Comparison of ENCODE assay signal across 15 mouse cellular contexts in the genomic region with DNA sequence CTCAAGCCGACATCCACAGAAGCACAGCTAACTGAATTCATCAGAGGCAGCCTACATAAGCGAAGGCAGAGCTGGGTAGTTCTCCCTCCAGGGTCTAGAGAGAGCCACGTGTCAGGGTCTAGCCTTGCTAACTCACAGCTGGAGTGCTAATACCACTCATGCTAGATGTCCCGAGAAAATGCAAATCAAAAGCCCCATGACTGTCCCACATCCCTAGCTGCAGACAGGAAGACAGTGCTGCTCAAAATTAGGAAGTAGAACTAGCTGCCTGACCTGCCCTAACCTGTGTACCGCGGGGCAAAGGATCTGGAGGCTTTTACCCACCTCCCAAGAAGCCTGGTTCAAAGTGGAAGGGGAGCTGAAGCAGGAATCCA. TPM values are rescaled to one million over a fixed set of nuclear protein-coding genes. Genes with fewer than 3 reads are reported as not detected.
DNase-seq lines count a peak whose midpoint lies in the region; ATAC-seq and TF ChIP-seq lines count a peak whose summit lies in the region.
"Had no signal": no experiment of that assay in that cellular context is flagged by ENCODE, and none has a peak within 500 bp of the region (broad histone marks: within the 10 kb centered on the region; RNA-seq: fewer than 3 reads in every experiment).

No protein-coding gene starts in this region.

- H3K36me3 ChIP-seq in heart, embryonic 15.5 days = no peaks in the 10 kb centered on the region
- no peaks in the 10 kb centered on the region for H3K36me3 ChIP-seq in liver, postnatal 0 days (replicated peaks; ENCODE audit: insufficient read depth, low read length)
- H3K36me3 ChIP-seq in liver, embryonic 12.5 days = peaks cover 6% of the 10 kb centered on the region; the same call in 1 of the 2 replicates
- H3K36me3 ChIP-seq in CH12.LX (replicated peaks in 1 of 2; ENCODE audit: control insufficient read depth in 1 of 2, insufficient read depth in 1 of 2, low read length in 1 of 2) = no peaks in the 10 kb centered on the region
- H3K36me3 ChIP-seq in limb, embryonic 10.5 days = peaks cover 96% of the 10 kb centered on the region

- no peak for DNase-seq in heart, postnatal 25 days (ENCODE audit: low spot score)
- DNase-seq in liver, postnatal 0 days = no peak
- peak; percentile 61 for DNase-seq in CH12.LX (ENCODE audit: extremely low read depth)
- no peak for DNase-seq in limb, embryonic 10.5 days (ENCODE audit: low spot score)
- DNase-seq in yolk sac, embryonic 10.5 days (ENCODE audit: low spot score) = no peak
- DNase-seq in urinary bladder, postnatal 14 days (ENCODE audit: low spot score) = no peak
- DNase-seq: gastrocnemius, postnatal 14 days; left cerebral cortex, postnatal 4 days; thymus, postnatal 25 days had no signal

- WGBS in heart, embryonic 15.5 days = 45% methylated on average over 6 of the region's 6 CpGs
- WGBS in liver, postnatal 0 days (ENCODE audit: insufficient replicate concordance) = 20% methylated on average over 6 of the region's 6 CpGs
- WGBS in liver, embryonic 12.5 days (ENCODE audit: insufficient replicate concordance) = 29% methylated on average over 6 of the region's 6 CpGs
- 49% methylated on average over 6 of the region's 6 CpGs for WGBS in limb, embryonic 10.5 days

- in situ Hi-C loops in CH12.LX (cut with MboI; ENCODE audit: low pct_ligation_motif_present, low pct_unique_long_range_greater_than_20kb, low sequenced_read_pairs) = no loop called here

- ATAC-seq in heart, embryonic 15.5 days (replicated peaks; ENCODE audit: insufficient number of reproducible peaks, insufficient read depth, low FRiP score, low read depth) = no peak
- no peak for ATAC-seq in liver, postnatal 0 days
- no peak for ATAC-seq in liver, embryonic 12.5 days
- ATAC-seq: hindbrain, postnatal 0 days had no signal

- H3K9me3 ChIP-seq in heart, embryonic 15.5 days (replicated peaks) = no peaks in the 10 kb centered on the region
- H3K9me3 ChIP-seq in liver, postnatal 0 days (ENCODE audit: low read length) = no peaks in the 10 kb centered on the region
- no peaks in the 10 kb centered on the region for H3K9me3 ChIP-seq in liver, embryonic 12.5 days (replicated peaks)
- no peaks in the 10 kb centered on the region for H3K9me3 ChIP-seq in CH12.LX (replicated peaks; ENCODE audit: low read length)
- H3K9me3 ChIP-seq in limb, embryonic 10.5 days (replicated peaks) = no peaks in the 10 kb centered on the region
- H3K9me3 ChIP-seq: forebrain, embryonic 12.5 days; megakaryocyte, embryonic 14.5 days; neural tube, embryonic 12.5 days had no signal

- no peak overlapping the region for H3K4me2 ChIP-seq in heart, embryonic 15.5 days
- H3K4me2 ChIP-seq in liver, postnatal 0 days (ENCODE audit: low read depth, low read length) = no peak overlapping the region
- H3K4me2 ChIP-seq in liver, embryonic 12.5 days = no peak overlapping the region
- H3K4me2 ChIP-seq in CH12.LX (ENCODE audit: insufficient read depth, low read depth, poor library complexity, severe bottlenecking) = no peak overlapping the region
- H3K4me2 ChIP-seq: forebrain, embryonic 12.5 days; neural tube, embryonic 12.5 days had no signal

- intact Hi-C loops in heart, postnatal 25 days (cut with DNase I) = no loop called here

- no peak for TF ChIP-seq POLR2A in CH12.LX (IDR thresholded peaks at IDR 0.05; ENCODE audit: low read depth, low read length)

- H3K4me3 ChIP-seq in heart, embryonic 15.5 days = no peak overlapping the region
- H3K4me3 ChIP-seq in liver, postnatal 0 days (ENCODE audit: low read depth, low read length) = no peak overlapping the region
- H3K4me3 ChIP-seq in liver, embryonic 12.5 days = no peak overlapping the region
- H3K4me3 ChIP-seq in CH12.LX (replicated peaks in 1 of 3; ENCODE audit: low read depth in 2 of 3, low read length in 2 of 3, poor library complexity in 1 of 3) = no peak overlapping the region
- H3K4me3 ChIP-seq in limb, embryonic 10.5 days = no peak overlapping the region
- H3K4me3 ChIP-seq: forebrain, embryonic 12.5 days; megakaryocyte, embryonic 14.5 days; neural tube, embryonic 12.5 days had no signal

- TF ChIP-seq RAD21 in CH12.LX (IDR thresholded peaks at IDR 0.05; ENCODE audit: low read depth, low read length) = no peak

- dilution Hi-C loops in CH12.LX (cut with MboI; ENCODE audit: extremely low pct_ligation_motif_present, extremely low pct_unique_long_range_greater_than_20kb, low sequenced_read_pairs) = no loop called here

- H3K27me3 ChIP-seq in heart, embryonic 15.5 days = no peaks in the 10 kb centered on the region
- no peaks in the 10 kb centered on the region; the same call in 1 of the 2 replicates for H3K27me3 ChIP-seq in liver, postnatal 0 days (ENCODE audit: insufficient read depth, low read length)
- peaks cover 77% of the 10 kb centered on the region for H3K27me3 ChIP-seq in liver, embryonic 12.5 days (replicated peaks)
- peaks cover 73% of the 10 kb centered on the region for H3K27me3 ChIP-seq in CH12.LX (replicated peaks)
- no peaks in the 10 kb centered on the region for H3K27me3 ChIP-seq in limb, embryonic 10.5 days (ENCODE audit: low read depth, poor library complexity, severe bottlenecking)
- H3K27me3 ChIP-seq: neural tube, embryonic 12.5 days had no signal

- peaks cover 72% of the 10 kb centered on the region for H3K4me1 ChIP-seq in heart, embryonic 15.5 days (replicated peaks)
- H3K4me1 ChIP-seq in liver, postnatal 0 days (ENCODE audit: insufficient read depth) = peaks cover 8% of the 10 kb centered on the region
- H3K4me1 ChIP-seq in liver, embryonic 12.5 days = peaks cover 36% of the 10 kb centered on the region
- peaks cover 8 to 39% of the 10 kb centered on the region in 2 experiments for H3K4me1 ChIP-seq in CH12.LX (ENCODE audit: control insufficient read depth in 1 of 2, insufficient read depth in 2 of 2)
- peaks cover 77% of the 10 kb centered on the region for H3K4me1 ChIP-seq in limb, embryonic 10.5 days

- no peaks in the 10 kb centered on the region for H3K79me2 ChIP-seq in CH12.LX (replicated peaks; ENCODE audit: control insufficient read depth, extremely low read depth, insufficient read depth, poor library complexity, severe bottlenecking)

- no peak for TF ChIP-seq EP300 in liver, postnatal 0 days (IDR thresholded peaks at IDR 0.05; ENCODE audit: low read depth)
- TF ChIP-seq EP300 in CH12.LX (IDR thresholded peaks at IDR 0.05; ENCODE audit: low read length) = no peak

- H3K9ac ChIP-seq in heart, embryonic 15.5 days = no peak overlapping the region
- no peak overlapping the region for H3K9ac ChIP-seq in liver, postnatal 0 days (replicated peaks)
- no peak overlapping the region for H3K9ac ChIP-seq in liver, embryonic 12.5 days
- H3K9ac ChIP-seq in CH12.LX (ENCODE audit: insufficient read depth, low read depth) = no peak overlapping the region
- H3K9ac ChIP-seq: forebrain, embryonic 12.5 days; neural tube, embryonic 12.5 days had no signal

- no peak for TF ChIP-seq CTCF in liver, postnatal 0 days (IDR thresholded peaks at IDR 0.05; ENCODE audit: low read depth)
- no peak for TF ChIP-seq CTCF in CH12.LX (conservative IDR thresholded peaks at IDR 0.05 in 1 of 2, IDR thresholded peaks at IDR 0.05 in 1 of 2; ENCODE audit: low read depth in 2 of 2, low read length in 2 of 2)

- H3K27ac ChIP-seq in heart, embryonic 15.5 days = peak overlapping the region; percentile 41
- H3K27ac ChIP-seq in liver, postnatal 0 days (ENCODE audit: low read depth) = peak overlapping the region; percentile 48
- H3K27ac ChIP-seq in liver, embryonic 12.5 days = no peak overlapping the region
- H3K27ac ChIP-seq in CH12.LX (ENCODE audit: insufficient read depth, low read depth) = no peak overlapping the region
- peak overlapping the region; percentile 0; the same call in 1 of the 2 replicates for H3K27ac ChIP-seq in limb, embryonic 10.5 days
- H3K27ac ChIP-seq: hindbrain, postnatal 0 days; neural tube, embryonic 12.5 days had no signal

TF ChIP-seq in CH12.LX, 34 proteins besides CTCF, POLR2A, EP300 and RAD21:
- TF ChIP-seq MYC (IDR thresholded peaks at IDR 0.05; ENCODE audit: low read depth, low read length) (peak; percentile 70; the same call in 1 of the 2 replicates), MAX (IDR thresholded peaks at IDR 0.05; ENCODE audit: low read length) (peak; percentile 30; the same call in 1 of the 2 replicates), IRF4 (IDR thresholded peaks at IDR 0.05; ENCODE audit: low read depth, low read length) (no peak), TCF12 (IDR thresholded peaks at IDR 0.05; ENCODE audit: low read depth, low read length) (no peak), BHLHE40 (IDR thresholded peaks at IDR 0.05; ENCODE audit: low read depth, low read length) (peak; percentile 80)

RNA-seq across cellular contexts. Expression of gene Sema3f, which starts 14.2 kb away (rescaled TPM):
- 4.1 and 7.1 TPM in 2 replicates for polyA plus RNA-seq in heart, embryonic 15.5 days (2015; fragmentation: Nextera tagmentation; extraction: Ambion mirVana)
- 10 to 100 TPM; 15.1 to 15.8 TPM for total RNA-seq in heart, postnatal 25 days (2021)
- polyA plus RNA-seq in liver, postnatal 0 days (2015; fragmentation: Nextera tagmentation; extraction: Ambion mirVana) = 0.76 and 1.1 TPM in 2 replicates
- 3.9 and 4.2 TPM in 2 replicates for polyA plus RNA-seq in liver, embryonic 12.5 days (2016; fragmentation: Nextera tagmentation; extraction: Ambion mirVana)
- total RNA-seq in CH12.LX (2012; rRNA removed) (0.50 and 1.1 TPM in 2 replicates), CH12.LX (2014; rRNA removed) (0.24 TPM in 1 of 2 replicates, not detected in the other)
- 0.36 and 1.6 TPM in 2 replicates for polyA plus RNA-seq in CH12.LX (2012; ENCODE audit: insufficient read length, low read depth)
- polyA plus RNA-seq in limb, embryonic 10.5 days (2016; fragmentation: Nextera tagmentation; extraction: Ambion mirVana) = 31.7 and 33.6 TPM in 2 replicates

RNA-seq across cellular contexts. Expression of gene Gnat1, which starts 16.6 kb away (rescaled TPM):
- 0.53 and 0.98 TPM in 2 replicates for polyA plus RNA-seq in heart, embryonic 15.5 days (2015; fragmentation: Nextera tagmentation; extraction: Ambion mirVana)
- total RNA-seq in heart, postnatal 25 days (2021) = not detected
- 5.8 and 6.2 TPM in 2 replicates for polyA plus RNA-seq in liver, postnatal 0 days (2015; fragmentation: Nextera tagmentation; extraction: Ambion mirVana)
- 1.9 and 2.4 TPM in 2 replicates for polyA plus RNA-seq in liver, embryonic 12.5 days (2016; fragmentation: Nextera tagmentation; extraction: Ambion mirVana)
- total RNA-seq in CH12.LX (2012; rRNA removed) = not detected in 2 replicates
- total RNA-seq in CH12.LX (2014; rRNA removed) = not detected in 2 replicates
- 2.0 and 3.0 TPM in 2 replicates for polyA plus RNA-seq in CH12.LX (2012; ENCODE audit: insufficient read length, low read depth)
- polyA plus RNA-seq in limb, embryonic 10.5 days (2016; fragmentation: Nextera tagmentation; extraction: Ambion mirVana) = 2.6 and 3.3 TPM in 2 replicates
- total RNA-seq: gastrocnemius, postnatal 14 days had no signal

RNA-seq across cellular contexts. Expression of gene Slc38a3, which starts 26.8 kb away (rescaled TPM):
- polyA plus RNA-seq in heart, embryonic 15.5 days (2015; fragmentation: Nextera tagmentation; extraction: Ambion mirVana) = 2.5 and 3.6 TPM in 2 replicates
- total RNA-seq in heart, postnatal 25 days (2021) = 10 to 100 TPM; 62.0 to 69.7 TPM
- polyA plus RNA-seq in liver, postnatal 0 days (2015; fragmentation: Nextera tagmentation; extraction: Ambion mirVana) = 147 and 174 TPM in 2 replicates
- 2.8 and 3.3 TPM in 2 replicates for polyA plus RNA-seq in liver, embryonic 12.5 days (2016; fragmentation: Nextera tagmentation; extraction: Ambion mirVana)
- 0.04 TPM in 1 of 2 replicates, not detected in the other for total RNA-seq in CH12.LX (2012; rRNA removed)
- total RNA-seq in CH12.LX (2014; rRNA removed) = not detected in 2 replicates
- polyA plus RNA-seq in CH12.LX (2012; ENCODE audit: insufficient read length, low read depth) = not detected in 2 replicates
- 3.9 and 4.3 TPM in 2 replicates for polyA plus RNA-seq in limb, embryonic 10.5 days (2016; fragmentation: Nextera tagmentation; extraction: Ambion mirVana)

Comparison
In these comparisons a context has a peak if more than half of its experiments do, and no peak if none do; other contexts are left out.
1. H3K27ac ChIP-seq: peak in heart, embryonic 15.5 days (single experiment), liver, postnatal 0 days (single experiment) and limb, embryonic 10.5 days (single experiment); none in liver, embryonic 12.5 days (single experiment) and CH12.LX (single experiment).
2. RNA of gene Slc38a3, which starts 26.8 kb away (polyA plus RNA-seq): 147 to 174 TPM in liver, postnatal 0 days; 3.9 to 4.3 TPM in limb, embryonic 10.5 days, 2.8 to 3.3 TPM in liver, embryonic 12.5 days, 2.5 to 3.6 TPM in heart, embryonic 15.5 days and not detected in CH12.LX; every median in the first group is over 10 times any median in the second.